Mouse (Mus musculus) intestine, embryonic 16.5 days (tissue): ENCODE data around the gene Zfp27. TPM values are rescaled to one million over a fixed set of nuclear protein-coding genes. Genes with fewer than 3 reads are reported as not detected.
A peak's percentile ranks its signal among the peaks of the same experiment; 100 is the strongest.

Experiments used
- ATAC-seq: fragments of 200-750 bp; cut with Nextera tagmentation; 2 replicates; pipeline ENCODE4 v1.8.0; 2017; ENCODE audit warnings: moderate TSS enrichment, moderate library complexity
- H3K27ac ChIP-seq: fragments of 300-500 bp; sonication (generic); 2 replicates; pipeline ENCODE4 v1.5.1; 2014; ENCODE audit warnings: mild to moderate bottlenecking, low read length
- H3K27me3 ChIP-seq: fragments of 300-500 bp; sonication (generic); replicated peaks from 2 replicates; pipeline ENCODE4 v1.6.1; 2014; ENCODE audit warnings: low read length, control low read depth, mixed read lengths; ENCODE audit not compliant: control insufficient read depth, insufficient read depth
- H3K36me3 ChIP-seq: fragments of 300-500 bp; sonication (generic); 2 replicates; pipeline ENCODE4 v1.6.1; 2014; ENCODE audit warnings: low read length, control low read depth; ENCODE audit not compliant: control insufficient read depth, insufficient read depth
- H3K4me1 ChIP-seq: fragments of 300-500 bp; sonication (generic); 2 replicates; pipeline ENCODE4 v1.6.1; 2014; ENCODE audit warnings: low read length, control low read depth, mixed read lengths; ENCODE audit not compliant: control insufficient read depth, insufficient read depth
- H3K4me2 ChIP-seq: fragments of 300-500 bp; sonication (generic); 2 replicates; pipeline ENCODE4 v1.6.1; 2014; ENCODE audit warnings: low read depth, low read length, control low read depth
- H3K4me3 ChIP-seq: fragments of 300-500 bp; sonication (generic); 2 replicates; pipeline ENCODE4 v1.5.1; 2014; ENCODE audit warnings: mild to moderate bottlenecking, low read length
- H3K9ac ChIP-seq: fragments of 300-500 bp; sonication (generic); 2 replicates; pipeline ENCODE4 v1.6.1; 2014; ENCODE audit warnings: low read depth, low read length
- H3K9me3 ChIP-seq: fragments of 300-500 bp; sonication (generic); 2 replicates; pipeline ENCODE4 v1.6.1; 2016; ENCODE audit warnings: low read length, control low read depth; ENCODE audit not compliant: control insufficient read depth
- WGBS: fragments of 180-500 bp; shearing (Covaris S2); extraction: QIAGEN DNeasy Blood & Tissue Kit; methylation state at CpG from one replicate; pipeline ENCODE4 v1.1.7; 2014; 5-methylcytosine and 5-hydroxymethylcytosine counted together
- microRNA-seq: library from miRNA; unstranded; fragments of <30 nt; microRNA quantifications from one replicate; pipeline ENCODE4, GENCODE M21; 2016
- polyA plus RNA-seq: library from polyadenylated mRNA; unstranded; fragments of >200 nt; fragmentation: Nextera tagmentation; extraction: Ambion mirVana; gene quantifications from 2 replicates; pipeline ENCODE4 v1.2.1, GENCODE M21; 2015

Gene Zfp27
- polyA plus RNA-seq, 1 experiment from 2014 or later = 7.1 TPM

DNA sequence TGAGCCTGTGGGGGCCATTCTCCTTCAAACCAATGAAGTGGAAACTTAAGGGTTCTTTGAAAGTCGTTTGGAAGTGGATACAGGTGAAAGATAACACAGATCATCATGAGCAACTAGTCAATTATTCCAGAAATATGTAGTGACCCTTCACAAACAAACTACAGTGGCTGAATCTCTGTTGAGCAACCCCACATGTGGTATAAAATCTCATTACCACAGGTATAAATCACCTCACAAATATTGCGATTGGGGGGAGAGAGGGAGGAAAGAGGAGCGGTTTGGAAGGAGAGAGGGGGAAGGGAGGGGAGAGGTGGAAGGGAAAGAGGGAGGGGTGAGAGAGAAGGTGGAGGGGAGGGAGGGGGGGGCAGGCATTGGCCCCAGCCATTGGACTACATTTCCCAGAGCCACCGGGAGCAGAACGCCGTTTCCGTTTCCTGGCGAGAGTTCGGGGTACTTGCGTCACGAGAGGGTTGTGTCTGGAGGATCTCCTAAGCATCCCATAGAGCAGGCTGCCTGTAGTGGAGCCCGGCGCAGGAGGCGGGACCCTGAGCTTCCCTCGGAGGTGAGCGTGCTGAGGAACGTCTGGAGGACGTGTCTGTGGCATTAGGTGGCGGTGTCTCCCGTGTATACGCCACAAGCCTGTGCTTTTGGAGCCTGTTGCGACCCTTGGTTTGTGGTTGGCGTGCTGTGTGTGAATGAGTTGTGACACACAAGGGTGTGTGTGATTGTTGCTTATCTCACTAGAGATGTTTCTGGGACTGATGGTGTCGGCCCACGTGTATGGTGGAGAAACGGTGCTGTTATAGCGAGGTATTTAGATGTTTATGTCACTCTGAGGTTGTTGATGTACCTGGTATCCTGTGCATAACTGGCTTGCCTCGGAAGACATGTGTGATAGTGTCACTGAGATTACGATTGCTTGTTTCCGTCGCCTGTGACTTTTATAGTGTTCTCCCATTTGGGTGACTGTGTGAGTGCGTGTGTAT lies 46.5 kb downstream of the Zfp27 start, which contains the start of gene Zfp420:
Gene Zfp420 (plus strand): TSS at position 448 of the 986 bp plus-strand sequence.
- peak within 1 kb of the TSS; percentile 70 for H3K9ac ChIP-seq
- no peaks in the 10 kb centered on the region; the same call in 1 of the 2 replicates for H3K9me3 ChIP-seq
- peak within 1 kb of the TSS; percentile 37; the same call in 1 of the 2 replicates for H3K27ac ChIP-seq

DNA sequence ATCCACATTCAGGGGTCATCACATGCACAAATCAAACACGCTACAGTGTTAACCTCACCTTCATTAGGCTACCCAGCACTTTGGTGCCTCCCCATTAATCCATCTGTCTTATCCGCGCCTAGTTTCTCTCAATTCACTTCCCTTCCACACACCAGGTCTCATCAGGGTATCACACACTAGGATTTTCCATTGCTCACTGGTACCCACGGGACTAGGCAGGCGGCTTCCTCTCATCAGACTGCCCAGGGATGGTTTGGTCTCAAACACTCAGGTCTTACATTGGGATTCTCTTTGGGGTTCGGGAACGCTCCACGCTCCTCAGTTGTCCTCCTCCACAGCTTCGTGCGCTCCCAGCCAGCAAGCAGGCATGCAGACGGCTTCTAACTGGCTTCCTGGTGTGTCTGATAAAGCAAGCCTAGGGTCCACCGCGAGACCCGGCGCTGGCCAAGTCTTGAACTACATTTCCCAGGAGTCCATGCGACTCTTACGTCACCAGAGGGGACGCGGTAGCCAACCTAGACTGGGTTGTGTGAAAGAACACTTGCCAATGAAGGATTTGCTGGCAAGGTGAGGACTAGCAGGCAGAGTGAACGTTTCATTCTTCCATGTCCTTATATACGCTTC lies 53.0 kb downstream of the Zfp27 start, which contains the start of gene Zfp940:
Gene Zfp940 (minus strand): TSS at position 451 of the 624 bp plus-strand sequence.
- no peak within 1 kb of the TSS for H3K27ac ChIP-seq
- peak within 1 kb of the TSS; percentile 63 for H3K4me3 ChIP-seq
- no peaks in the 10 kb centered on the region for H3K9me3 ChIP-seq
- H3K4me2 ChIP-seq = peak within 1 kb of the TSS; percentile 81
- H3K27me3 ChIP-seq = no peaks in the 10 kb centered on the region
- peak; percentile 97 for ATAC-seq
- H3K36me3 ChIP-seq = no peaks in the 10 kb centered on the region
- peak within 1 kb of the TSS; percentile 70 for H3K9ac ChIP-seq
- peaks cover 4% of the 10 kb centered on the region for H3K4me1 ChIP-seq
- under 1% methylated on average over 21 of the region's 21 CpGs for WGBS

More for the DNA sequence above, 46.5 kb downstream of the Zfp27 start, which contains the start of gene Zfp420:
- ATAC-seq = peak; percentile 99
- 5% methylated on average over 32 of the region's 32 CpGs for WGBS
- peak within 1 kb of the TSS; percentile 70 for H3K4me3 ChIP-seq
- peaks cover 6% of the 10 kb centered on the region for H3K4me1 ChIP-seq
- peaks cover 3% of the 10 kb centered on the region; the same call in 1 of the 2 replicates for H3K36me3 ChIP-seq
- no peaks in the 10 kb centered on the region for H3K27me3 ChIP-seq
- H3K4me2 ChIP-seq = peak within 1 kb of the TSS; percentile 88

DNA sequence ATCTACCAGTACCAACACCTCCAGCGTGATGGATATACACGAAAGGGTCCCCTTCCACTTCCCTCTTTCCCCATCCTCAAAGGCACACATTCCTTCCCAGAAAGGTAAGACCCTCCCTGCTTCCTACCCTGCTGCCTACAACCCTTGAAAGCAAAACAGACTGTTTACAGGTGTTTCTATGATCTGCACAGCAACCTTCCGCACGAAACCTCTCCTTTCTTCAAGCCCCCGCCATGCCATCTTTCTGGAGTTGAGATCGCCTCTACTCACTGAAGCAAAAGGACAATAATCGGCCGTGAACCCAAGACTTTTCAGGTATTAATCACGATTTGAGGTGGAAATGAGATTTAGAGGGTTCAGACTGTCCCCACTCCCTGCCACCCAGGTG lies 53.5 kb downstream of the Zfp27 start:
- Histone ChIP-seq H3K36me3 (no peaks in the 10 kb centered on the region), H3K4me2 (peak overlapping the region; percentile 81), H3K4me1 (peaks cover 4% of the 10 kb centered on the region), H3K27ac (no peak overlapping the region), H3K9ac (peak overlapping the region; percentile 70), H3K9me3 (no peaks in the 10 kb centered on the region), H3K4me3 (peak overlapping the region; percentile 63), H3K27me3 (no peaks in the 10 kb centered on the region)
- ATAC-seq = 0 out of 2 replicates have a peak, but pooled peaks have one; percentile 5
- 56% methylated on average over 9 of the region's 9 CpGs for WGBS

DNA sequence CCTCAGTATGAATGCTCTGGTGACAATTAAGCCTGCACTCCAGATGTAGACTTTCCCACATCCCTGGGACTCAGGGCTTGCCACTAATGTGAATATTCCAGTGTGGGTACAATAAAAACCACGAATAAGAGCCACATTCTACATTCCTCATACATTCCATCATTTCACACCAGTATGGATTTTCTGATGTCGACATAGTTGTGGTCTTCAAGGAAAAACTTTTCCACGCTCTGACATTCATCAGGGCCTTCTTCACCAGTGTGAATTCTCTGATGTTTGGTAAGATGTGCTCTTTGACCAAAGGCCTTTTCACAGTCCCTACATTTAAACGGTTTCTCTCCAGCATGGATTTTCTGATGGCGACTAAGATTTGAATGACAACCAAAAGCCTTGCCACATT lies 61.8 kb downstream of the Zfp27 start:
- Histone ChIP-seq H3K4me2 (no peak overlapping the region), H3K9ac (no peak overlapping the region), H3K27me3 (no peaks in the 10 kb centered on the region), H3K27ac (no peak overlapping the region), H3K9me3 (no peaks in the 10 kb centered on the region), H3K36me3 (0 out of 2 replicates have a peak, but pooled peaks cover 8% of the 10 kb centered on the region), H3K4me3 (no peak overlapping the region), H3K4me1 (no peaks in the 10 kb centered on the region)
- WGBS = 92% methylated on average over 5 of the region's 5 CpGs
- ATAC-seq = no peak

Small RNAs within 50 kb of the gene (microRNA-seq; reads per million reads assigned to microRNA genes)
- not detected for gene Mir7668

Other genes starting within 250 kb of the Zfp27 start
- not detected in 2 replicates for gene Catsperg2, start 179.5 kb downstream of the Zfp27 start, polyA plus RNA-seq
- 8.0 and 8.1 TPM in 2 replicates for gene Zfp84, start 138.0 kb downstream of the Zfp27 start, polyA plus RNA-seq
- gene Zfp30, start 122.6 kb downstream of the Zfp27 start, polyA plus RNA-seq = 2.8 and 3.7 TPM in 2 replicates
- 10.0 and 11.1 TPM in 2 replicates for gene Zfp790, start 90.5 kb downstream of the Zfp27 start, polyA plus RNA-seq
- gene Zfp940, start 52.9 kb downstream of the Zfp27 start, polyA plus RNA-seq = 2.7 and 3.2 TPM in 2 replicates
- gene Zfp420, start 46.6 kb downstream of the Zfp27 start, polyA plus RNA-seq = 4.2 and 4.3 TPM in 2 replicates
- gene Zfp383, start 1.7 kb upstream of the Zfp27 start, polyA plus RNA-seq = 2.7 TPM in 2 replicates
- gene Zfp74, start 47.5 kb upstream of the Zfp27 start, polyA plus RNA-seq = 5.4 and 6.4 TPM in 2 replicates
- gene Zfp568, start 77.4 kb upstream of the Zfp27 start, polyA plus RNA-seq = 9.1 and 11.6 TPM in 2 replicates
- 2.0 and 2.2 TPM in 2 replicates for gene Zfp14, start 144.8 kb upstream of the Zfp27 start, polyA plus RNA-seq
- 4.2 and 4.4 TPM in 2 replicates for gene Zfp82, start 166.3 kb upstream of the Zfp27 start, polyA plus RNA-seq
- gene Gm26920, start 183.8 kb upstream of the Zfp27 start, polyA plus RNA-seq = 0.62 TPM in 1 of 2 replicates, not detected in the other
- gene Zfp566, start 184.0 kb upstream of the Zfp27 start, polyA plus RNA-seq = 4.3 and 5.3 TPM in 2 replicates
- gene Zfp260, start 188.2 kb upstream of the Zfp27 start, polyA plus RNA-seq = 60.8 and 61.0 TPM in 2 replicates
- 5.0 and 6.6 TPM in 2 replicates for gene Zfp382, start 215.4 kb upstream of the Zfp27 start, polyA plus RNA-seq